Mouse (Mus musculus): Measurements from ENCODE around the gene Gm21783.
"Not testable (repeated sequence)": the region's sequence is repeated elsewhere in the genome, so short reads cannot be mapped to it uniquely, and the experiment has no call there.

The Gm21783 gene

DNA sequence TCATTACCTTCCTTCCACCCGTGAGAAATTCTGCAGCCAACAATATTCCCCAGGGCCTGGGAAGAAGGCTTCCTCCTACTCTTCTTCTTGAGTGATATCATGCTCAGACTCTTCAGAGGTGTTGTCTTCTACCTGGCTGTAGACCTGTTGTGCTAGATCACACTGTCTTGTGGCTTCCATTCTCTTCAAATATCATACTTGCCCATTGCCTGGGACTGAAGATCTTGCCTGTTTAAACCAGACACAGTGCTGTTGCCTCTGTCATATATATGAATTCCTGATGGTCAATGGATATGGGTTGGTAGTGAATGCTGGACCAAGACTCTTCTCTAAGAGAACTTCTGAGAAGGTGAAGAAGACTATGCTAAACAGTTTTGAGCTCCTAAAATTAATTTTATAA, at the start of gene Gm21783:
Gm21783 (minus strand) TSS at position 101 of the 400 bp plus-strand sequence.
- not testable (repeated sequence) for DNase-seq (ENCODE audit: extremely low spot score, low read depth, low spot score)

Measured in hindlimb bud, embryonic 11.5 days (tissue).